Mouse (Mus musculus) midbrain, embryonic 15.5 days (tissue): ENCODE measurements around the gene Sim2. TPM values are rescaled to one million over a fixed set of nuclear protein-coding genes. Genes with fewer than 3 reads are reported as not detected.

ENCODE experiments used
- ATAC-seq: fragments of 200-750 bp; cut with Nextera tagmentation; replicated peaks from 2 replicates; pipeline ENCODE4 v1.8.0; 2017; ENCODE audit warnings: moderate TSS enrichment
- H3K27ac ChIP-seq: fragments of 300-500 bp; sonication (generic); 2 replicates; pipeline ENCODE4 v1.5.1; 2015; ENCODE audit warnings: mild to moderate bottlenecking, inconsistent platforms
- H3K27me3 ChIP-seq: fragments of 300-500 bp; sonication (generic); replicated peaks from 2 replicates; pipeline ENCODE4 v1.6.1; 2015; ENCODE audit warnings: inconsistent platforms
- H3K36me3 ChIP-seq: fragments of 300-500 bp; sonication (generic); replicated peaks from 2 replicates; pipeline ENCODE4 v1.6.1; 2015; ENCODE audit warnings: inconsistent platforms
- H3K4me1 ChIP-seq: fragments of 300-500 bp; sonication (generic); 2 replicates; pipeline ENCODE4 v1.6.1; 2015; ENCODE audit warnings: inconsistent platforms
- H3K4me2 ChIP-seq: fragments of 300-500 bp; sonication (generic); 2 replicates; pipeline ENCODE4 v1.6.1; 2015; ENCODE audit warnings: inconsistent platforms, mild to moderate bottlenecking, moderate library complexity
- H3K4me3 ChIP-seq: fragments of 300-500 bp; sonication (generic); 2 replicates; pipeline ENCODE4 v1.5.1; 2015; ENCODE audit warnings: mild to moderate bottlenecking, inconsistent platforms
- H3K9ac ChIP-seq: fragments of 300-500 bp; sonication (generic); 2 replicates; pipeline ENCODE4 v1.6.1; 2015; ENCODE audit warnings: mild to moderate bottlenecking, inconsistent platforms
- H3K9me3 ChIP-seq: fragments of 300-500 bp; sonication (generic); 2 replicates; pipeline ENCODE4 v1.6.1; 2016; ENCODE audit warnings: inconsistent platforms
- WGBS: fragments of 180-500 bp; shearing (Covaris S2); methylation state at CpG from one replicate; pipeline ENCODE4 v1.1.7; 2015; ENCODE audit warnings: mixed read lengths; 5-methylcytosine and 5-hydroxymethylcytosine counted together
- polyA plus RNA-seq: library from polyadenylated mRNA; unstranded; fragments of >200 nt; fragmentation: Nextera tagmentation; extraction: Ambion mirVana; gene quantifications from 2 replicates; pipeline ENCODE4 v1.2.1, GENCODE M21; 2015

Sim2 gene
- polyA plus RNA-seq, 1 experiment from 2014 or later = 0.25 TPM

- Histone ChIP-seq H3K4me1 (no peaks in the 10 kb centered on the region), H3K9ac (no peak overlapping the region), H3K27ac (no peak overlapping the region), H3K36me3 (no peaks in the 10 kb centered on the region), H3K9me3 (no peaks in the 10 kb centered on the region), H3K27me3 (no peaks in the 10 kb centered on the region), H3K4me2 (no peak overlapping the region), H3K4me3 (no peak overlapping the region)
- WGBS = 73% methylated on average over 9 of the region's 9 CpGs
- ATAC-seq = no peak
Measured at GRCm38 (mm10) chr16:94064211-94064610, 20.5 kb upstream of the Sim2 start.

- WGBS = 74% methylated on average over 24 of the region's 24 CpGs
- Histone ChIP-seq H3K4me1 (no peaks in the 10 kb centered on the region), H3K27ac (no peak overlapping the region), H3K9ac (no peak overlapping the region), H3K27me3 (no peaks in the 10 kb centered on the region), H3K4me3 (no peak overlapping the region), H3K9me3 (no peaks in the 10 kb centered on the region), H3K36me3 (no peaks in the 10 kb centered on the region), H3K4me2 (no peak overlapping the region)
- ATAC-seq = no peak
Measured at GRCm38 (mm10) chr16:94065728-94066674, 18.7 kb upstream of the Sim2 start.

GRCm38 (mm10) chr16:94066771-94067170, 18.0 kb upstream of the Sim2 start:
- Histone ChIP-seq H3K4me3 (no peak overlapping the region), H3K9me3 (no peaks in the 10 kb centered on the region), H3K9ac (no peak overlapping the region), H3K27me3 (peaks cover 4% of the 10 kb centered on the region; the same call in 1 of the 2 replicates), H3K27ac (no peak overlapping the region), H3K4me2 (no peak overlapping the region), H3K4me1 (no peaks in the 10 kb centered on the region), H3K36me3 (no peaks in the 10 kb centered on the region)
- WGBS = 74% methylated on average over 6 of the region's 6 CpGs
- ATAC-seq = no peak

- H3K4me2 ChIP-seq = no peak overlapping the region
- H3K27me3 ChIP-seq = peaks cover 4% of the 10 kb centered on the region; the same call in 1 of the 2 replicates
- 49% methylated on average over 5 of the region's 5 CpGs for whole genome bisulfite sequencing
- no peaks in the 10 kb centered on the region for H3K4me1 ChIP-seq
- H3K4me3 ChIP-seq = no peak overlapping the region
- no peak for ATAC-seq
- no peak overlapping the region for H3K27ac ChIP-seq
- no peaks in the 10 kb centered on the region for H3K9me3 ChIP-seq
- H3K9ac ChIP-seq = no peak overlapping the region
- no peaks in the 10 kb centered on the region for H3K36me3 ChIP-seq
Measured at GRCm38 (mm10) chr16:94067280-94067679, 17.5 kb upstream of the Sim2 start.

- Histone ChIP-seq H3K9me3 (no peaks in the 10 kb centered on the region), H3K4me1 (no peaks in the 10 kb centered on the region), H3K9ac (no peak overlapping the region), H3K4me3 (no peak overlapping the region), H3K27ac (no peak overlapping the region), H3K4me2 (no peak overlapping the region), H3K36me3 (no peaks in the 10 kb centered on the region), H3K27me3 (peaks cover 14% of the 10 kb centered on the region)
- WGBS = 95% methylated on average over 5 of the region's 5 CpGs
- no peak for ATAC-seq
Measured at GRCm38 (mm10) chr16:94069061-94069460, 15.7 kb upstream of the Sim2 start.

GRCm38 (mm10) chr16:94070920-94071319, 13.8 kb upstream of the Sim2 start:
- Histone ChIP-seq H3K9me3 (no peaks in the 10 kb centered on the region), H3K4me2 (no peak overlapping the region), H3K27ac (no peak overlapping the region), H3K4me1 (no peaks in the 10 kb centered on the region), H3K4me3 (no peak overlapping the region), H3K36me3 (no peaks in the 10 kb centered on the region), H3K27me3 (peaks cover 28% of the 10 kb centered on the region), H3K9ac (no peak overlapping the region)
- WGBS = 36% methylated on average over 9 of the region's 9 CpGs
- no peak for ATAC-seq

- H3K4me2 ChIP-seq = no peak overlapping the region
- no peak overlapping the region for H3K27ac ChIP-seq
- H3K9ac ChIP-seq = no peak overlapping the region
- ATAC-seq = no peak
- no peaks in the 10 kb centered on the region for H3K4me1 ChIP-seq
- H3K27me3 ChIP-seq = peaks cover 34% of the 10 kb centered on the region
- H3K36me3 ChIP-seq = no peaks in the 10 kb centered on the region
- no peak overlapping the region for H3K4me3 ChIP-seq
- WGBS = 59% methylated on average over 8 of the region's 8 CpGs
- no peaks in the 10 kb centered on the region for H3K9me3 ChIP-seq
Measured at GRCm38 (mm10) chr16:94071468-94071867, 13.3 kb upstream of the Sim2 start.

- Histone ChIP-seq H3K4me3 (no peak overlapping the region), H3K27me3 (peaks cover 69% of the 10 kb centered on the region), H3K27ac (no peak overlapping the region), H3K4me1 (no peaks in the 10 kb centered on the region), H3K9me3 (no peaks in the 10 kb centered on the region), H3K4me2 (no peak overlapping the region), H3K36me3 (no peaks in the 10 kb centered on the region), H3K9ac (no peak overlapping the region)
- WGBS = 36% methylated on average over 19 of the region's 19 CpGs
- no peak for ATAC-seq
Measured at GRCm38 (mm10) chr16:94075362-94076027, 9.2 kb upstream of the Sim2 start.

- H3K36me3 ChIP-seq = no peaks in the 10 kb centered on the region
- no peak overlapping the region for H3K9ac ChIP-seq
- H3K4me1 ChIP-seq = no peaks in the 10 kb centered on the region
- H3K9me3 ChIP-seq = no peaks in the 10 kb centered on the region
- H3K27me3 ChIP-seq = peaks cover 89% of the 10 kb centered on the region
- H3K4me3 ChIP-seq = no peak overlapping the region
- H3K27ac ChIP-seq = no peak overlapping the region
- 2% methylated on average over 23 of the region's 23 CpGs for WGBS
- ATAC-seq = no peak
- H3K4me2 ChIP-seq = no peak overlapping the region
Measured at GRCm38 (mm10) chr16:94078318-94079074, 6.2 kb upstream of the Sim2 start.

- Histone ChIP-seq H3K9ac (no peak overlapping the region), H3K36me3 (no peaks in the 10 kb centered on the region), H3K4me1 (no peaks in the 10 kb centered on the region), H3K27me3 (peaks cover 89% of the 10 kb centered on the region), H3K4me2 (no peak overlapping the region), H3K4me3 (no peak overlapping the region), H3K27ac (no peak overlapping the region), H3K9me3 (no peaks in the 10 kb centered on the region)
- WGBS = under 1% methylated on average over 47 of the region's 47 CpGs
- ATAC-seq = no peak
Measured at GRCm38 (mm10) chr16:94079075-94079855, 5.5 kb upstream of the Sim2 start.

- no peak overlapping the region for H3K9ac ChIP-seq
- H3K4me1 ChIP-seq = peaks cover 5% of the 10 kb centered on the region
- no peaks in the 10 kb centered on the region for H3K36me3 ChIP-seq
- H3K9me3 ChIP-seq = no peaks in the 10 kb centered on the region
- WGBS = 2% methylated on average over 13 of the region's 13 CpGs
- no peak overlapping the region for H3K27ac ChIP-seq
- ATAC-seq = no peak
- no peak overlapping the region for H3K4me2 ChIP-seq
- peaks cover 93% of the 10 kb centered on the region for H3K27me3 ChIP-seq
- no peak overlapping the region for H3K4me3 ChIP-seq
Measured at GRCm38 (mm10) chr16:94079856-94080555, 4.7 kb upstream of the Sim2 start.
